Mouse (Mus musculus) lung, embryonic 14.5 days (tissue): ENCODE results near the gene Lrrc39. TPM values are rescaled to one million over a fixed set of nuclear protein-coding genes. Genes with fewer than 3 reads are reported as not detected.
A peak's percentile ranks its signal among the peaks of the same experiment; 100 is the strongest.

ENCODE experiments used
- ATAC-seq: fragments of 200-750 bp; cut with Nextera tagmentation; 2 replicates; pipeline ENCODE4 v1.8.0; 2017; ENCODE audit warnings: mild to moderate bottlenecking, moderate TSS enrichment, moderate library complexity; ENCODE audit not compliant: insufficient read depth
- DNase-seq: peaks from one replicate; pipeline ENCODE4 v3.0.0-alpha.2; 2015
- H3K27ac ChIP-seq: fragments of 300-500 bp; sonication (generic); 2 replicates; pipeline ENCODE4 v1.5.1; 2014; ENCODE audit warnings: low read depth, mild to moderate bottlenecking, moderate library complexity
- H3K27me3 ChIP-seq: fragments of 300-500 bp; sonication (generic); 2 replicates; pipeline ENCODE4 v1.6.1; 2014; ENCODE audit warnings: low read length, control low read depth; ENCODE audit not compliant: insufficient read depth
- H3K36me3 ChIP-seq: fragments of 300-500 bp; sonication (generic); 2 replicates; pipeline ENCODE4 v1.6.1; 2014; ENCODE audit warnings: control low read depth; ENCODE audit not compliant: insufficient read depth
- H3K4me1 ChIP-seq: fragments of 300-500 bp; sonication (generic); 2 replicates; pipeline ENCODE4 v1.6.1; 2014; ENCODE audit warnings: antibody characterized with exemption, control low read depth; ENCODE audit not compliant: insufficient read depth
- H3K4me2 ChIP-seq: fragments of 300-500 bp; sonication (generic); 2 replicates; pipeline ENCODE4 v1.6.1; 2014; ENCODE audit warnings: mild to moderate bottlenecking
- H3K4me3 ChIP-seq: fragments of 300-500 bp; sonication (generic); 2 replicates; pipeline ENCODE4 v1.5.1; 2014; ENCODE audit warnings: low read depth, low read length
- H3K9ac ChIP-seq: fragments of 300-500 bp; sonication (generic); 2 replicates; pipeline ENCODE4 v1.6.1; 2014
- H3K9me3 ChIP-seq: fragments of 300-500 bp; sonication (generic); 2 replicates; pipeline ENCODE4 v1.6.1; 2016; ENCODE audit warnings: low read depth, low read length, control low read depth
- CTCF ChIP-seq: IDR thresholded peaks from 2 replicates; pipeline ENCODE4 v1.5.1; 2016; ENCODE audit warnings: antibody characterized with exemption, low read depth
- WGBS: fragments of 180-500 bp; shearing (Covaris S2); extraction: QIAGEN DNeasy Blood & Tissue Kit; methylation state at CpG from one replicate; pipeline ENCODE4 v1.1.7; 2014; 5-methylcytosine and 5-hydroxymethylcytosine counted together
- polyA plus RNA-seq: library from polyadenylated mRNA; unstranded; fragments of >200 nt; fragmentation: Nextera tagmentation; extraction: Ambion mirVana; gene quantifications from 2 replicates; pipeline ENCODE4 v1.2.1, GENCODE M21; 2014

The Lrrc39 gene
- polyA plus RNA-seq, result 0.22 and 0.96 TPM in 2 replicates

- peak within 1 kb of the TSS; percentile 2; the same call in 1 of the 2 replicates for H3K4me3 ChIP-seq
- H3K36me3 ChIP-seq, result no peaks in the 10 kb centered on the region
- WGBS, result 37% methylated on average over 7 of the region's 7 CpGs
- peak; percentile 54 for ATAC-seq
- no peak for DNase-seq
- no peak for TF ChIP-seq CTCF
- peak within 1 kb of the TSS; percentile 37 for H3K4me2 ChIP-seq
- 0 out of 2 replicates have a peak within 1 kb of the TSS, but pooled peaks have one; percentile 4 for H3K9ac ChIP-seq
- no peaks in the 10 kb centered on the region for H3K9me3 ChIP-seq
- H3K27me3 ChIP-seq, result no peaks in the 10 kb centered on the region
- H3K4me1 ChIP-seq, result no peaks in the 10 kb centered on the region
- H3K27ac ChIP-seq, result peak within 1 kb of the TSS; percentile 42; the same call in 1 of the 2 replicates
Observed at GRCm38 (mm10) chr3:116562408-116563094, at the start of gene Lrrc39. Gene Lrrc39 (plus strand): TSS chr3:116562973.

- H3K4me1 ChIP-seq, result no peaks in the 10 kb centered on the region
- no peak overlapping the region; the same call in 1 of the 2 replicates for H3K27ac ChIP-seq
- H3K9ac ChIP-seq, result no peak overlapping the region
Observed at GRCm38 (mm10) chr3:116520141-116520761, 42.5 kb upstream of the Lrrc39 start.

GRCm38 (mm10) chr3:116529741-116530140, 33.0 kb upstream of the Lrrc39 start:
- ATAC-seq (no peak), DNase-seq (no peak)
- Histone ChIP-seq H3K27me3 (no peaks in the 10 kb centered on the region), H3K9me3 (no peaks in the 10 kb centered on the region), H3K4me1 (no peaks in the 10 kb centered on the region), H3K4me3 (no peak overlapping the region), H3K36me3 (peaks cover 9% of the 10 kb centered on the region; the same call in 1 of the 2 replicates), H3K9ac (no peak overlapping the region), H3K27ac (no peak overlapping the region), H3K4me2 (no peak overlapping the region)
- 73% methylated on average over 3 of the region's 5 CpGs for WGBS
- TF ChIP-seq CTCF, result no peak

More at GRCm38 (mm10) chr3:116520141-116520761, 42.5 kb upstream of the Lrrc39 start:
- DNase-seq, result no peak
- WGBS, result 70% methylated on average over 12 of the region's 12 CpGs
- Histone ChIP-seq H3K4me3 (no peak overlapping the region), H3K36me3 (no peaks in the 10 kb centered on the region; the same call in 1 of the 2 replicates), H3K27me3 (no peaks in the 10 kb centered on the region), H3K4me2 (no peak overlapping the region), H3K9me3 (no peaks in the 10 kb centered on the region)
- ATAC-seq, result no peak
- TF ChIP-seq CTCF, result no peak

DNA sequence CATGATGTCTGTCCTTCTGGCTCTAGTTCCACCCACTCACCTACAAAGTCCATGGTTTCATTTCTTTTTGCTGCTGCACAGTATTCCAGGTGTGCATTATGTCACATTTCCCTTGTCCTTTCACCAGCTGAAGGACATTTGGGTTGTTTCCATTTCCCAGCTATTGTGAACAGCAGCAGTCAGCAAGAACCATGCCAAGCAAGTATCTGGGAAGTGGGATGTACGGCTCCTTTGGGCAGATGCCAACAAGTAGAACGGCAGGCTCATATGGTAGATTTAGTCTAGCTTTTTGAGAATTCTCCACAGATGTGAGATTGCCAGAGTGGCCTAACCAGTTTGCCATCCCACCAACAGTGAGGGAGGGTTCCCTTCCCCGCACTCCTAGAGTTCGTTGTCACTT, 31.9 kb upstream of the Lrrc39 start:
- no peak overlapping the region for H3K27ac ChIP-seq

GRCm38 (mm10) chr3:116536428-116537199, 26.2 kb upstream of the Lrrc39 start:
- Histone ChIP-seq H3K27ac (no peak overlapping the region), H3K27me3 (no peaks in the 10 kb centered on the region), H3K36me3 (peaks cover 33% of the 10 kb centered on the region), H3K9me3 (no peaks in the 10 kb centered on the region), H3K4me1 (no peaks in the 10 kb centered on the region), H3K4me2 (no peak overlapping the region), H3K4me3 (no peak overlapping the region), H3K9ac (no peak overlapping the region)
- WGBS, result 39% methylated on average over 16 of the region's 16 CpGs
- ATAC-seq (peak; percentile 44; the same call in 1 of the 2 replicates), DNase-seq (peak; percentile 21)
- TF ChIP-seq CTCF, result no peak

More for the DNA sequence above, 31.9 kb upstream of the Lrrc39 start:
- Histone ChIP-seq H3K4me3 (no peak overlapping the region), H3K4me2 (no peak overlapping the region), H3K27me3 (no peaks in the 10 kb centered on the region), H3K36me3 (peaks cover 18% of the 10 kb centered on the region), H3K4me1 (no peaks in the 10 kb centered on the region), H3K9me3 (no peaks in the 10 kb centered on the region), H3K9ac (no peak overlapping the region)
- DNase-seq (peak; percentile 58), ATAC-seq (no peak)
- 65% methylated on average over 4 of the region's 4 CpGs for WGBS
- TF ChIP-seq CTCF, result no peak

DNA sequence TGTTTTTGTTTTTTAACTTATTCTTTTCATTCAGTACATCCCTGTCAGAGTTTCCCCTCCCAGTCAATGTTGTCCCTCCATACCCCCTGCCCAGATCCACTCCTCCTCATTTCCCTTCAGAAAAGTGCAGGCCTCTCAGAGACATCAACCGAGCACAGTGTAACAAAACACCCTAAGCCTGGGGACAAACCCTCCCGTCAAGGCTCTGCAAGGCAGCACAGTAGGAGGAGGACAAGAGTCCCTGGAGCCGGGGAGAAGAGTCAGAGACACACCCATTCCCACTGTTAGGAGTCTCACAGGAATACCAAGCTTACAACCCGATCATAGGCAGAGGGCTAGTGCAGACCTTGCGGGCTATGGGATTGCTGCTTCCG, 25.6 kb upstream of the Lrrc39 start:
- H3K27ac ChIP-seq, result no peak overlapping the region
- no peak overlapping the region for H3K4me2 ChIP-seq
- TF ChIP-seq CTCF, result no peak
- 64% methylated on average over 6 of the region's 6 CpGs for WGBS
- no peak overlapping the region for H3K4me3 ChIP-seq
- peaks cover 33% of the 10 kb centered on the region for H3K36me3 ChIP-seq
- no peaks in the 10 kb centered on the region for H3K9me3 ChIP-seq
- ATAC-seq (no peak), DNase-seq (no peak)
- no peaks in the 10 kb centered on the region for H3K27me3 ChIP-seq
- no peaks in the 10 kb centered on the region for H3K4me1 ChIP-seq
- H3K9ac ChIP-seq, result no peak overlapping the region
